Mouse (Mus musculus) cortical plate, adult 2 months (tissue): ENCODE measurements around the gene Plekhg5. TPM values are rescaled to one million over a fixed set of nuclear protein-coding genes. Genes with fewer than 3 reads are reported as not detected.

Experiments used
- H3K27ac ChIP-seq: fragments of 200-500 bp; 2 replicates; pipeline ENCODE4 v1.5.1; 2012; ENCODE audit warnings: low read length, control low read depth, inconsistent platforms; ENCODE audit not compliant: insufficient read depth
- H3K4me1 ChIP-seq: fragments of 200-500 bp; 2 replicates; pipeline ENCODE4 v1.6.1; 2011; ENCODE audit warnings: low read length; ENCODE audit not compliant: control insufficient read depth, insufficient read depth
- H3K4me3 ChIP-seq: fragments of 200-500 bp; 2 replicates; pipeline ENCODE4 v1.5.1; 2011; ENCODE audit warnings: mild to moderate bottlenecking, low read length, control low read depth; ENCODE audit not compliant: insufficient read depth
- CTCF ChIP-seq: fragments of 200-500 bp; IDR thresholded peaks from 2 replicates; pipeline ENCODE4 v1.5.1; 2011; ENCODE audit warnings: mild to moderate bottlenecking, control low read depth, low read length; ENCODE audit not compliant: insufficient read depth; ENCODE audit errors: extremely low read depth
- POLR2A ChIP-seq: fragments of 200-500 bp; IDR thresholded peaks from 2 replicates; pipeline ENCODE4 v1.6.1; 2011; ENCODE audit warnings: mild to moderate bottlenecking, low read length, control low read depth; ENCODE audit not compliant: insufficient read depth; ENCODE audit errors: extremely low read depth
- polyA plus RNA-seq: library from polyadenylated mRNA; depleted of rRNA; stranded (reverse); fragments of >200 nt; gene quantifications from 2 replicates; pipeline ENCODE4 v1.2.3, GENCODE M21; 2012

Plekhg5 gene
- polyA plus RNA-seq, 1 experiment = 59.9 TPM

DNA sequence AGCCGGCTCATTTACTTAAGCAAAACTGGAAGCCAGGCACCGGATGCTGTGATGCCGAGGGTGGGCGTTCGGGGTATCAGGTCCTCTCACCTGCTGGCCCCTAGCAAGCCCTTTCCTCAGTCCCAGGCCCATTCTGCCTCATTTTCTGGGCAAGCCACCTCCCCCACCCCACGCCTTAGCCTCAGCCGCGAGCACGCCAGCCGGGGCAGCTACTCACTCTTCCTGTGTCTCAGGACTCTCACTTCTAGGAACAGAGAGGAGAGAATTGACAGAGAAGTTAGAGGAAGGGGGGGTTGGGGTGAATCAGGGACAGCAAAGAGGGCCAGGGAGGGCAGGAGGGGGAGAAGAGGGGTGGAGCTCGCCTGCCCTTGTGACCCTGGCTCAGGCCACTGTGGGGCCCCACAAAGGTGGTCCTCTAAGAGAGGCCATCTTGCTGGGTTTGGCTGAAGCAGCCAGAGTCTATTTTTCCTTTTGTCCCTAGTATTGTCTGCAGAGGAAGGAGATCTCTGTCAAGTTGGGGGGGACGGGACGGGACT lies 57.2 kb downstream of the Plekhg5 start:
- H3K27ac ChIP-seq = no peak overlapping the region
- H3K4me3 ChIP-seq = no peak overlapping the region
- no peak for TF ChIP-seq CTCF
- no peak for TF ChIP-seq POLR2A
- no peaks in the 10 kb centered on the region for H3K4me1 ChIP-seq

DNA sequence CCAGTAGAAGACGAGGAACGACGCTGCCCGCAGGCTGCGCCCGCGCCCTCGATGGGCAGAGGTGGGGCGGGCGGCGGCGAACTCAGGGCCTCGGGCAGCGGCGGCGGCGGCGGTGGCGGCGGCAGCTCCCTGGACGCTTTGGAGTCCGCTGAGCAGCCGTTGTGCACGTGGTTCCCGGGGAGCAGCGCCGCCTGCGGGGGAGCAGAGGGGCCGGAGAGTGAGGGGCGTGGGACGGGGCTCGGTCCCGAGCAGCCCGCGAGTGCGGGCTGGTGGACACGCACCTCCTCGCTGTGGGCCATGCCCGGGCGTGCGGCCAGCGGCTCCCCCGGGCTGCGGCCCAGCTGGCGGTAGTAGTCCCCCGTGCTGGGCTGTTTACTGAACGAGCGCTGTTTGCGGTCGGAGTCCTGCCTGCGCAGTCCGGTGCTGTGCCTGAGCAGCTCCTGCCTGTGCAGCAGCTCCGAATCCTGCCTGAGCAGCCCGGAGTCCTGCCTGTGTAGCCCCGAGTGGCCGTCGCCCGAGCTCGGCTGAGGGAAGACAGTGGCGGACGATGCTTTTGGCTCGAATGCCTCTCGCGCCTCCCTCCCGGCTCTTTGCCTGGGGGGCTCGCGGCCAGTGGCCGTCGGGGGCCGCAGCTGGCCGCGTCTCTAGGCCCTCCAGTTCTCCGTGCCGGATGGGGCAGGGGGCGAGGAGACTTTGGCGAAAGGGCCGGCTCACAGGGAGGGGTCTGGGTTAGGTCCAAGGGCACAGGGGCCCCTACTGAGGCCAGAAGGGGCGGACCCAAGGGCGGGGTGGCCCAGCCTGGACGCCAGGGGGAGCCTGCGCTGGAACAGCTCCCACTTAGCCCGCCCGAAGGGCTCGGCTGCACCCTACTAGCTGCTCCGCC lies 58.7 kb downstream of the Plekhg5 start:
- TF ChIP-seq POLR2A (no peak), CTCF (no peak)
- Histone ChIP-seq H3K4me1 (no peaks in the 10 kb centered on the region), H3K27ac (no peak overlapping the region), H3K4me3 (no peak overlapping the region)

DNA sequence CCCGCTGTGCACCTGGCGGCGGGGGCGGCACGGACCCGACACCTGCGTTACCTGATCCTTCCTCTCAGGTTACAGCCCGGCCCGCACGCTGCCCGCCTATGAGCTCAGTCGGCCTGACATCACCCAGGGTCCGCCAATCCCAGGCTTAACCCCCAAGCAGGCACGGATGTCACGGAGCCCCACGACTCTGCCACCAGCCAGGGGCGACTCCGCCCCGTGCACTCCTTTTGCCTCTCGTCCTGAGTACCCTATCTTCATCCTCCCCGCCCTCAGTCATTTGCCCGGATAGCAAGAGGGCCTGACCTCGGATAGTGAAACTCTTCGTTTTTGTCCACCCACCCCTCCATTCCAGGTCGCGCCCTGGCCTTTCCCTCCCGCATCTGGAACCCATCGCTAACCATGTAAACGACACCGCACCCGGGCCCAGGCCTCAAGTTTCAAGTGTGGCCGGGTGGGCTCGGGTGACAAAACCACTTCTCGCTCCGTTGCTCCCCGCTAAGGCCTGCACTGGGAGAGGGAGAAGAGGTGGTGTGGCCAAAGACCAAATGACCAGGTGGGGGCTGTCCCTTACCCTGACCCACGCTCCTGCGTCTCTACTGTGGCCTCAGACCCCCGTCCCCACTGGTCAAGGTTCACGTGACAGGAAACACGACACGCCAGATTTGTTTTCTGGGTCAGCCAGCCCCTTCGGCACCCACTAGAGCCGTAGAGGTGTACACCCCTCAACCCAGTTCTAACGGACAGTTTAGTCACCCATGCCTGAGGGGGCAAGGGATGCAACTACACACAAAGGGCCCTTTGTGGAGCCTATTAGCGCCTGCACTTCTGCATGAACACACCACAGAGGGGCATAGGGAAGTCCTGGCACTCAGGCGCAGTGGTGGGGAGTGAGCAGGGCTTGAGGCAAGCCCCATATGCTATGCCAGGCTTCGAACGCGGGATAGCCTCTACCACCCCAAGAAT lies 59.8 kb downstream of the Plekhg5 start:
- H3K4me1 ChIP-seq = no peaks in the 10 kb centered on the region
- no peak overlapping the region for H3K27ac ChIP-seq
- TF ChIP-seq POLR2A (no peak), CTCF (no peak)
- no peak overlapping the region for H3K4me3 ChIP-seq

DNA sequence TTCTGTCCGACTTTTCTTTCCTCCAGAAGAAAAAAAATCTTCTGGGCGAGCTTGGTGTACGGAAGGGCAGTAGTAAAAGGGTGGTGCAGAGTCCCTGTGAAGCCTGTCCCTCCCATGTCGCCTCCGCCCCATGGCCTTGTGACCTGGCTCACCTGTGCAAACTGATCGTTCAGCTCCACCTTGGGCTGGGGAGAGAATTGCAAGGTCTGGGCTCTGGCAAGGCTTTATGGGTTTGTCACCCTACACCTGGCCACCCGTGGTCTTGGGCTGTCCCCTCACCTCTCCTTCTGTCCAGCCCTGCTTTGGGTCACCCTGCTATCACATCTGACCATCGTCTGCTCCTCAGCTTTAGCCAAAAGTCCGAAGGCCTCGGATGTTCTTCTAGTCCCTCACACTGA lies 60.5 kb downstream of the Plekhg5 start:
- Histone ChIP-seq H3K4me3 (no peak overlapping the region), H3K4me1 (no peaks in the 10 kb centered on the region), H3K27ac (no peak overlapping the region)
- TF ChIP-seq CTCF (no peak), POLR2A (no peak)

DNA sequence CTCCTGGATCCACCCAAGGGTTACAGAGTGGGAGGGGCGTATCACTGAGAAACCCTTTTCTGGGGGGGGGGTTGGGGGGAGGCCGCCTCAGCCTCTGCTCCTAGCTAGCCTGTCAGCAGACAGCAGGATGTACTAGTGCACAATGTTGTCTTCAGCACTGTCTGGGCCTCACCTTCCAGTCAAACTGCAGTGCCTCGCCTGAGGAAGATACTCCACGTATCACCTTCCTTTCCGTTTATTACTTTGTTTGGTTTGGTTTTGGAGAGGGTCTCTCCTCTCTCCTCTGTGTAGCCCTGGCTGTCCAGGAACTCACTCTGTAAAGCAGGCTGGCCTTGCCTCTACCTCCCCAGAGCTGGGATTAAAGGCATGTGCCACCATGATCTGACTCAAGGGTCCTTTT lies 60.9 kb downstream of the Plekhg5 start:
- Histone ChIP-seq H3K4me3 (no peak overlapping the region), H3K27ac (no peak overlapping the region), H3K4me1 (no peaks in the 10 kb centered on the region)
- TF ChIP-seq CTCF (no peak), POLR2A (no peak)

DNA sequence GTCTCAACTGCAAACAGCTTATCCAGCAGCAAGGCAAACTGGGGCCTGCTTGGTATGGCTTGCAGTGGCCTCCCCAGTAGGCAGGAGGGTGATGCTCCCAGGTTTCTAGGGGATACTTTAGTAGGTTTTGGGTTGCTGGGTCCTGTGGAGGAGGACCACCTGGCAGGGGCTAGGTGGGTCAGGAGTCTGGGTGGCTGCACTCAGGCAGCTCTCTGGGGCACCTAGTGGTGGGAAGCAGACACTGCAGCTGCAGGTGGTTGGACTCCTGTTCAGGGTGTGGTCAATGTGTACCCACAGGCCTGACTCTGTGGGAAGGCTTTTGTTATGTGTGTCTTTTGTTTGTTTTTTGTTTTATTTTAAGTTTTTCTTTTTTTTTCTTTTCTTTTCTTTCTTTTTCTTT lies 62.2 kb downstream of the Plekhg5 start:
- TF ChIP-seq CTCF = peak; percentile 71
- TF ChIP-seq POLR2A = no peak
- Histone ChIP-seq H3K27ac (no peak overlapping the region), H3K4me1 (no peaks in the 10 kb centered on the region), H3K4me3 (no peak overlapping the region)

DNA sequence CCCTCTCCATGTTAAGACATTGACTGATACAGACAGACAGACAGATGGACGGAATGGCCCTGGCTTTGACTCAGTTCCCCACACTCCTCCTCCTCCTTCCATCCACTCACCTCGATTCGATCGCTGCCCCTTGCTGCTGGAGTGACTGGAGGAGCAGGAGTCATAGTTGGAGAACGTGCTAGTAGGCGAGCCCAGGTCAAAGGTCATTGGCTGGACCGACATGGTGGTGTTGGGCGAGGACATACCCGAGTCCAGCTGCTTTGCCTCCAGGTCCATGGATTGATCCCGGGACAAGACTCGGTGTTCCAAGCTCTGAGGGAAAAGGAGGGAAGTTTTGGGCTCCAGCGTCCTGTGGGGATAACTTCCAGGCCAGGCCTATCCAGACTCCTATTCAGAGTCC lies 63.1 kb downstream of the Plekhg5 start:
- TF ChIP-seq CTCF (no peak), POLR2A (no peak)
- Histone ChIP-seq H3K4me3 (no peak overlapping the region), H3K4me1 (no peaks in the 10 kb centered on the region)

DNA sequence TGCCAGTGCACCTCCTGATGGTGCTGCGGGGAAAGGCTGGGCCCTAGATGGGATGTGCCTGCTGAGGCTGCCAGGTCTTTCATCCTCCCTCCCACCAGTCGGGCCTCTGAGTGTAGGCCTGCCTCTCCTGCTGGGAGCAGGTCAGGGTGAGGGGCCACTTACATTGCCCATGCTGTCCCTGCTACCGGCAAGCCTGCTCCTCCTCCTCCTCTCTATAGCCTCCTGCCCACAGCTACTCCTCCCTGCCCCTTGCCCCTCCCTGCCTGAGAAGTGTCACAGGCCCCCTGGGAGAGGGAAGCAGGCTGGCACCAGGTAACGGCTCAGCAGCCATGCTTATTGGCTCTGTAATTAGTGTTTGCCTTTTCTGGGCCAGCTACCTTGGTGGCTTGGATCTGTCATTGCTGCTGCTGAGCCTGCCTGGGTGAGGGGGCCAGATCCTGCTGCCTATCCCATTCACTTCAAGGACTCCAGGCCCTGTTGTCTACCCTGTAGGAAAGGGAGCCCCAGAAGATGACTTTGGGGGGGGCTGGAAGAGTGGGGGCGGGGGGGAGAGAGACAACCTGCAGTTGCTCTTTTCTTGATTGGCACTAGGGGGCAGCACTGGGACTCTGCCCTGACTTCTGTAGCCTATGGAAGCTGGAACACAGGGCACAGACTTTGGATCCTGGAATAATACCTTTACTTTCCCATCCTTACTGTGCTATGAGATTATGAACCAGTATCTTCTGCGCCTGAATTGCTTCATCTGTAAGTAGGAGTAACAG lies 64.0 kb downstream of the Plekhg5 start:
- H3K27ac ChIP-seq = no peak overlapping the region
- TF ChIP-seq CTCF (peak; percentile 50), POLR2A (no peak)
- H3K4me3 ChIP-seq = no peak overlapping the region
- H3K4me1 ChIP-seq = peaks cover 4% of the 10 kb centered on the region

More for the DNA sequence above, 63.1 kb downstream of the Plekhg5 start:
- H3K27ac ChIP-seq = no peak overlapping the region

DNA sequence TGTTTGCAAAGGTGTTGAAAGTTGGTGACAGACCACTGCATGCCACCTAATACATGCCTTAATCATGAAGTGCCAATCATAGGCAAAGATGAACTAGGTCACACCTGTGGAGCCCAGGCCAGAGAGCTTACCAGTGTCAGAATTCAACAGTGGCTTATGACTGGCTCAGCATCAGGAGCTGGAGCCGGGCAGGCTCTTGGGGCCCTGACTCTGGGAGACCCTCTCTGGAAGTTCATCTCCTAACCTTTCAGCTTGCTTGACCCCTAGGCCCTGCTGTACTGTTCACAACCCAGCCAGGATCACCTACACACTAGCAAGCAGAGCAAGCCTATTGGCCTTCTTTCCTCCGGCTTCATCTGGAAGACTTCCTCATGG lies 64.6 kb downstream of the Plekhg5 start:
- peaks cover 4% of the 10 kb centered on the region for H3K4me1 ChIP-seq
- no peak overlapping the region for H3K4me3 ChIP-seq
- TF ChIP-seq CTCF (no peak), POLR2A (no peak)

More for the DNA sequence above, 64.6 kb downstream of the Plekhg5 start:
- H3K27ac ChIP-seq = no peak overlapping the region
